Mouse (Mus musculus): ENCODE data around the gene Emsy. TPM values are rescaled to one million over a fixed set of nuclear protein-coding genes. Genes with fewer than 3 reads are reported as not detected.

Emsy gene
- total RNA-seq, 1 experiment from 2014 or later, result 40.2 TPM

- no peak for DNase-seq
These were observed 79.1 kb downstream of the Emsy start for GRCm38 (mm10) chr7:98577461-98577860.

GRCm38 (mm10) chr7:98575651-98576239 lies 80.8 kb downstream of the Emsy start:
- DNase-seq, result no peak

DNA sequence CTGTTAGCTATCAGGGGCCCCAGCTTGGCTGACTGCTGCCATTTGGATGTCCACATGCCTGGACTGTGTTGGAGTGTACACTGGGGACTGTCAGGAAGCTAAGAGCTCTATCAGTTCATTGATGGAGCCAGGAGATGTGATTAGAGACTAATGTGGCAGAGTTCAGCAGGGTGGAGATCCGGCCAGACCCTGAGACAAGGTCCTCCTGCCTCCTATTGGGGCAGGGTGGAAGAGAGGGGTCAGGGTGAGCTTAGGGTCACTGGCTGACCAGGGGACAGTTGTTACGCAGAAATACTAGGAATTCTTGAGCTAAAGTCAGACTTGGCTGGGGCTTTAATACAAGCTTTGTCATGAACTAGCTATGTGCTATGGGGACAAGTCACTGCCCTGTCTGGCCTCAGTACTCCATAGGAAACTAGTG lies 81.8 kb downstream of the Emsy start:
- no peak for DNase-seq

DNA sequence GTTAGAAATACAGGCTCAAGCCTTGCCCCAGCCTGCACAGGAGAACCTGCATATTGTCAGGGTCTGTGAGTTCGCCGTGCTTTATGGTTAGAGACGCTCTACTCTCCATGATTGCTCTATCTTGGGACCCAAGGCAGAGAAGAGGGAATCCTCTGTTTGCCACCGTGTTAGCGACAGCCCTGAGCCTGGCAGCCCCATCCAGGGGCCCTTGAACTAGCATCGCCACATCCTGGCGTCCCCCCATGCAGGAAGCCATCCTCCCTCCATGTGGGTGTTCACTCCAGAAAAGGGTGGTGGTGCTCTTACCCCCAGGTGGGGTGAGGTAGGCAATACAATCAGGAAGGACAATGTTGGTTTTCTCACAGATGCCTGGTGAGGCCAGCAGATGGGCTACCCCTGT lies 82.3 kb downstream of the Emsy start:
- no peak for DNase-seq

- DNase-seq, result peak; percentile 81
These were observed 83.3 kb downstream of the Emsy start for GRCm38 (mm10) chr7:98573231-98573781.

DNA sequence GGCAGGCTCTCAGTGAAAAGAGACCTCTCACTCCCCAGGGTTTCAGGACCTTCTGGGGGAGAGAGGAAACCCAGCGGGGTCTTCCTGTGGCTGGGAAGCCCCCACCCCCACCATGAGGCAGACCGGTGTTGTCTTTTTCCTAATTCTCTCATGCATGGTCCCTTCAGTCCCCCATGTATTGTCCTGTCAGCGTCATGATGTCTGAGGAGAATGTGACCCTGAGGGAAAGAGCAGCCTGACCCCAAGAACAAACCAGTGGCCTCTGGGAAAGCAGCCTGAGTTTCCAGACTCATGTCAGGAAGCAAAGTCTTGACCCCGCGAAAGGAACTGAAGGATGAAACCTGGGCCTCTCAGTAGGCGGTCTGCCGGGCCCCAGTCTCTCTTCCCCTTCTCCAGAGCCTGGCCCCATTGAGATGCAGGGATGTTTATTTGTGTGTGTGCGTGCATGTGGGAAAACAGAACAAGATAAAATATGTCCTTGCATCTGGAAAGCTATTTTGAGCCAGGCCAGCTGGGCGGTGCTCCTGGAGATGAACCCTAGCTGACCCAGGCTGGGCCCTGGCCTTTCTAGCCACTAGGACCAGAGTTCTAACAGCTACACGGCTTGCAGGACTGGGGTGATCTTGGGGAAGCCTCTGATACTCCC lies 84.2 kb downstream of the Emsy start:
- peak; percentile 70 for DNase-seq

- DNase-seq, result no peak
These were observed 85.6 kb downstream of the Emsy start for GRCm38 (mm10) chr7:98570824-98571505.

DNA sequence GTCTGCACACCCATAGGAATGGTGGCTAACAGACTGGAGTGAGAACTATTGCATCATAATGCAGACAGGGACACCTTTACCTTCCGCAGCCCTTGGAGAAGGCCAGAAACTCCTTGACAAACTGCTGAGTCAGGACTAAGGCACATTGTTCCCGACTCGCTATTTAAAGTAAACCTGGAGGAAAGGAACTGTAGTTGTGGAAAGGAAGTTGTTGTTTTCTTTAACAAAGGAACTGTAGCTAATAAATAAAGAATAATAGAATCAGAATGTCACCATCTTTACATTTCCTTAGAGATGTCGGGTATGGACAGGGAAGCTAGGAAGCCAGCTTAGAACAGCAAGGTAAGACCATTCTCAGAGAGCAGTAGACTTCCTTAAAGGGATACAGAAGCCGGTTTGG lies 89.5 kb downstream of the Emsy start:
- no peak for DNase-seq

GRCm38 (mm10) chr7:98564607-98565364 lies 91.8 kb downstream of the Emsy start:
- peak; percentile 57 for DNase-seq

GRCm38 (mm10) chr7:98563991-98564390 lies 92.6 kb downstream of the Emsy start:
- no peak for DNase-seq

- DNase-seq, result no peak
These were observed 93.6 kb downstream of the Emsy start for GRCm38 (mm10) chr7:98562966-98563365.

DNA sequence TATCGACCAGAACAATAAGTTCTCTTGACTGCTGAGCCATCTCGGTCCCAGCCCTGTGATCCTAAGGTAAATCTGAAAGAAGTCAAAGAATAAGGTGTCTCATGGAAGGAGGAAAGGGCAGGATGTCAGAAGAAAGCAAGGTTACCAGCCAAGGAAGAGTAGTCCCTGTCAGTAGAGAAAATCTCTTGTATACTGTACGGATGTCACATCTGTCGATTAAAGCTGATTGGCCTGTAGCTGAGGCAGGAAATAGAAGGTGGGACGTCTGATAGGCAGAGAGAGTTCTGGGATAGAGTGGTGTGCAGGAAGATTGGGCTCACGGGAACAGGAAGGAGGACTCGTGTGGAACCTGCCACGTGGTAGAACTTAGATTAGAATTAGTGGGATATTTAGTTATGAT lies 94.4 kb downstream of the Emsy start:
- no peak for DNase-seq

DNA sequence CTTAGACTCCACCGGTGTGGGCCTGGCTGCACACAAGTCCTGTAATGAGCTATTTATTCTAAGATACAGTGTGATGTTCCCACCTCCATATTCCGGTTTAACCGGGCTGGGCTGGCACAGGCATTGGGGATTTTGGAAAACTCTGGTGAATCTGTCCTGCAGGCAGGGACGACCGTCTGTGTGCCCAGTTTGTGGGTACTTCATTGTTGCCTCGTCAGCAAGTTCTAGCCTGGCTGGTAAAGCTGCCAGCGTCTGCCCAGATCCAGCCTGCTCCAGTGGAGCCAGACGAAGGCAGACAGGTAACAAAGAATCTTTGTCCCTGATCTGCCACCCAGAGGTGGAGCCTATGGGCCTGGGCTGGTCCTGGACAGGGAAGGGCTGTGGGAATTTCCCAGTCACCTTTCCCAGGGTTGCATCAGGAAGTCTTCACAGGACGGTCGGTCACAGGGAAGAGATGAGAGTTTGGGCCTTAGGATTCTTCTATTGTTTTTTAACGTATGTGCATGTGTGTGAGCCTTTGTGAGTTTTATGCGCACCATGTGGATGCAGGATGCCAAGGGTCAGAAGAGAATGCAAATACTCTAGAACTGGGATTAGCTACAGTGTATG lies 94.9 kb downstream of the Emsy start:
- no peak for DNase-seq

DNA sequence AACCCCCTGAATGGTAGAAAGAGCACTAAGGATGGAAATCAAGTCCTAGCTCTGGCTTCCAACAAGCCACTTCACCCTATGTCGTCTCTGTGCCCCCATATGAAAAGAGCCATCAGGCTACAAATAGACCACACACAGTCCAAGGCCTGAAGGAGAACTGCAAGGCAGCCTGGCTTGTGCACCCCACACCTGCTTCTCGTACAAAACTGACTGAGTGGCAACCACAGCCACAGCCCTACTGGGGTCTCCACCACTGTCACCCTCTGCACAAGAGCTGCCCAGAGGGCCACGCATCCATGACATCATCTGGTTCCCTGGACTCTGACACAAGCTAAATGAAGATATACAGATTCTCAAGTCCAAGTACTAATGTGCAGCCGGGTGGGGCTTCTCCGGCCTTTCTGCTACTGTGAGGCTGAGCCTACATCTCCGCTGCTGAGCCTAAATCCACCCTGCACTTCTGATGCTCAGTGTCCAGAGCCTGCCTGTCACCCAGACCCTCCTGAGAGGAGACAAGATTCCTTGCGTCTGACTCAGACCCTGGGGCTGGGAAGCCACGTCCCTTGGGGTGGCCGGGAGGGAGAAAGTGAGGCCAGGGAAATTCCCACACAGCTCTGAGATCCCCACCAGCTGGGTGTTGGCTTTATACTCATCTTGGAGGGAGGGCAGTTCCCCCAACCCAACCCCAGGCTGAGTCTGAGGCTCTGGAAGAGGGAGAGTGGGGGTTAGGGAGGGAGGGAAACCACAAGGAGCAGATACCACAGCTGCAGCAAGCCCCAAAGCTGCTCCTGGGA lies 98.3 kb downstream of the Emsy start:
- DNase-seq, result no peak

DNA sequence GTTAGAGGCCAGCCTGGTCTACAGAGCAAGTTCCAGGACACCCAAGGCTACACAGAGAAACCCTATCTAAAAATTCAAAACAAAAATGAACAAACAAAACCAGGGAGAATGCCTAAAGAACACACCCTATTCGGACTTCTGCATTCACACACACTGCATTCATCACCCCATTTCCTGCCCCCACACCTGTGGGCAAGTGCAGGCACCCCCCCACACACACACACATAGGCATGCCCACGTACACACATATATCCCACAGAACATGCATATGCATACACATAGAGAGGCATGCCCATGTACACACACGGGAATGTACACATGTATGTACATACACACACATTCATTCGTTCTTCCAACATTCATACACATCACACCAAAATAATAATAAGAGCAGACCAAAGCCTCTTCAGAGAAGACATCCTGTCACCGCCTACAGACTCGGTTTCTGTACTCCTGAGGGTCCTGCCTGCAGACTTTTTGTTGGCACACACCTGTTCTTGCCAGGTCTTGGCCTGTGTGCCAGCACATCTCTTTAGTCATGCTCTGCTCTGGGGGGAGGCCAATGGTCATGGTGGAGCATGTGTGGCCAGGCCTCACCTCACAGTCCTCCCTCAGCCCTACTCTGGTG lies 99.7 kb downstream of the Emsy start:
- DNase-seq, result no peak

DNA sequence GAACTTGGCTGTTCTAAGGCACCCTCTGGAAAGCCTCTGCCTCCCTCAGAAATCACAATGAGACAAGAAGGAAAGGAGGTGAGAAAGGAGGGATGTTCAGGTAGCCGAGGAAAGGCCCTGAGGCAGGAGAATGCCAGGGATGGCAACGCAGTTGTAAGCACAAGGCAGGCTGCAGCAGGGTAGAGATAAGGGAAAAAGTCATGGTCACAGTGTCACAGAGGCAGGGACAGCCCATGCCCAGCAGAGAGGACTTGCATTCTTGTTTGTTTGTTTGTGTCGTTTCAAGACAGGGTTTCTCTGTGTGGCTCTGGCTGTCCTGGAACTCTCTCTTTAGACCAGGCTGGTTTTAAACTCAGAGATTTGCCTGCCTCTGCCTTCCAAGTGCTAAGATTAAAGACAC lies 105.5 kb downstream of the Emsy start:
- DNase-seq, result no peak

DNA sequence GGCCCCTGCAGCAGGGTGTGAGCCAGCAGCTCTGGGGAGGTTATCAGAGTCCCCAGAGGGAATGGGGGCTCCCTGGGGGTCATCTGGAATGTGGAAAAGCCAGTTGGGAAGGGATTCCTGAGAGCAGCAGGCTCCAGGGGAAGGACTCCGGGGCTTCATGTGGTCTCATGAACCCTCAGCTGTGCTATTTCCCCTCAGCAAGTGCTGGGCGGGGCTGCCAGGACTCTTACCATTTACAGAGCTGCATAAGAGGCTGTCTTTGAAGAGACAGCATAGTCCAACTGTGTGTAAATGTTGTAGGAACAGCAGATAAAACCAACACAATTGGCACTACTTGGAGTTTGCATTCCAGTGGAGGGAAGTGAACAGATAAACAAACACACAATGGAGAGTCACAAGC lies 106.0 kb downstream of the Emsy start:
- DNase-seq, result no peak

- no peak for DNase-seq
These were observed 107.7 kb downstream of the Emsy start for GRCm38 (mm10) chr7:98548839-98549238.

GRCm38 (mm10) chr7:98544556-98544955 lies 112.0 kb downstream of the Emsy start:
- DNase-seq, result no peak

- DNase-seq, result no peak
These were observed 112.7 kb downstream of the Emsy start for GRCm38 (mm10) chr7:98543853-98544370.

- no peak for DNase-seq
These were observed 113.8 kb downstream of the Emsy start for GRCm38 (mm10) chr7:98542731-98543142.

Measured in adrenal gland, postnatal 14 days (tissue).